Mouse (Mus musculus) heart, embryonic 16.5 days (tissue): ENCODE results near the gene Golt1b. TPM values are rescaled to one million over a fixed set of nuclear protein-coding genes. Genes with fewer than 3 reads are reported as not detected.

Source experiments
- ATAC-seq: fragments of 200-750 bp; cut with Nextera tagmentation; replicated peaks from 2 replicates; pipeline ENCODE4 v1.8.0; 2017; ENCODE audit warnings: moderate number of reproducible peaks; ENCODE audit not compliant: insufficient read depth, low FRiP score; ENCODE audit errors: extremely low read depth
- H3K27ac ChIP-seq: fragments of 300-500 bp; sonication (generic); 2 replicates; pipeline ENCODE4 v1.5.1; 2014; ENCODE audit warnings: mild to moderate bottlenecking, low read length, control low read depth, moderate library complexity
- H3K27me3 ChIP-seq: fragments of 300-500 bp; sonication (generic); 2 replicates; pipeline ENCODE4 v1.6.1; 2014; ENCODE audit warnings: low read length, mixed read lengths; ENCODE audit not compliant: control insufficient read depth, insufficient read depth
- H3K36me3 ChIP-seq: fragments of 300-500 bp; sonication (generic); 2 replicates; pipeline ENCODE4 v1.6.1; 2014; ENCODE audit not compliant: control insufficient read depth, insufficient read depth
- H3K4me1 ChIP-seq: fragments of 300-500 bp; sonication (generic); 2 replicates; pipeline ENCODE4 v1.6.1; 2014; ENCODE audit warnings: low read length, mixed read lengths; ENCODE audit not compliant: control insufficient read depth, insufficient read depth
- H3K4me2 ChIP-seq: fragments of 300-500 bp; sonication (generic); 2 replicates; pipeline ENCODE4 v1.6.1; 2014; ENCODE audit warnings: low read depth, mild to moderate bottlenecking, control low read depth, low read length
- H3K4me3 ChIP-seq: fragments of 300-500 bp; sonication (generic); 2 replicates; pipeline ENCODE4 v1.5.1; 2014; ENCODE audit warnings: mild to moderate bottlenecking, control low read depth, low read length
- H3K9ac ChIP-seq: fragments of 300-500 bp; sonication (generic); 2 replicates; pipeline ENCODE4 v1.6.1; 2014; ENCODE audit warnings: low read length, control low read depth
- H3K9me3 ChIP-seq: fragments of 300-500 bp; sonication (generic); replicated peaks from 2 replicates; pipeline ENCODE4 v1.6.1; 2016; ENCODE audit warnings: low read length; ENCODE audit not compliant: control insufficient read depth
- WGBS: fragments of 180-500 bp; shearing (Covaris S2); extraction: QIAGEN DNeasy Blood & Tissue Kit; methylation state at CpG from one replicate; pipeline ENCODE4 v1.1.7; 2014; 5-methylcytosine and 5-hydroxymethylcytosine counted together
- polyA plus RNA-seq: library from polyadenylated mRNA; unstranded; fragments of >200 nt; fragmentation: Nextera tagmentation; extraction: Ambion mirVana; gene quantifications from 2 replicates; pipeline ENCODE4 v1.2.1, GENCODE M21; 2015

Gene Golt1b
- polyA plus RNA-seq, 1 experiment from 2014 or later: 63.5 TPM

- Histone ChIP-seq H3K9me3 (no peaks in the 10 kb centered on the region), H3K4me1 (no peaks in the 10 kb centered on the region), H3K4me3 (no peak overlapping the region), H3K27ac (no peak overlapping the region), H3K27me3 (no peaks in the 10 kb centered on the region), H3K4me2 (no peak overlapping the region), H3K36me3 (peaks cover 6% of the 10 kb centered on the region; the same call in 1 of the 2 replicates), H3K9ac (no peak overlapping the region)
- ATAC-seq: no peak
- WGBS: 78% methylated on average over 6 of the region's 6 CpGs
Observed at GRCm38 (mm10) chr6:142379961-142380360, 7.1 kb upstream of the Golt1b start.

GRCm38 (mm10) chr6:142381615-142382014 is 5.4 kb upstream of the Golt1b start:
- Histone ChIP-seq H3K4me2 (no peak overlapping the region), H3K9me3 (no peaks in the 10 kb centered on the region), H3K9ac (no peak overlapping the region), H3K27ac (no peak overlapping the region), H3K27me3 (no peaks in the 10 kb centered on the region), H3K4me1 (peaks cover 4% of the 10 kb centered on the region), H3K4me3 (no peak overlapping the region), H3K36me3 (peaks cover 4% of the 10 kb centered on the region; the same call in 1 of the 2 replicates)
- no peak for ATAC-seq
- WGBS: 89% methylated on average over 7 of the region's 7 CpGs

- H3K36me3 ChIP-seq: no peaks in the 10 kb centered on the region
- no peak overlapping the region for H3K4me2 ChIP-seq
- peaks cover 13% of the 10 kb centered on the region for H3K4me1 ChIP-seq
- no peak overlapping the region for H3K9ac ChIP-seq
- H3K9me3 ChIP-seq: no peaks in the 10 kb centered on the region
- 91% methylated on average over 9 of the region's 9 CpGs for WGBS
- ATAC-seq: no peak
- no peaks in the 10 kb centered on the region for H3K27me3 ChIP-seq
- no peak overlapping the region for H3K27ac ChIP-seq
- no peak overlapping the region for H3K4me3 ChIP-seq
Observed at GRCm38 (mm10) chr6:142384521-142384920, 2.5 kb upstream of the Golt1b start.

GRCm38 (mm10) chr6:142386285-142387010 is 573 bp upstream of the Golt1b start:
- peak overlapping the region; percentile 72 for H3K9ac ChIP-seq
- H3K9me3 ChIP-seq: no peaks in the 10 kb centered on the region
- no peaks in the 10 kb centered on the region for H3K27me3 ChIP-seq
- H3K36me3 ChIP-seq: no peaks in the 10 kb centered on the region
- peak; percentile 67 for ATAC-seq
- peak overlapping the region; percentile 78 for H3K4me3 ChIP-seq
- peaks cover 13% of the 10 kb centered on the region for H3K4me1 ChIP-seq
- WGBS: 4% methylated on average over 31 of the region's 31 CpGs
- H3K4me2 ChIP-seq: peak overlapping the region; percentile 91
- no peak overlapping the region for H3K27ac ChIP-seq

GRCm38 (mm10) chr6:142387755-142388271 is 792 bp downstream of the Golt1b start:
- no peaks in the 10 kb centered on the region for H3K27me3 ChIP-seq
- no peak for ATAC-seq
- peak overlapping the region; percentile 77 for H3K4me2 ChIP-seq
- 7% methylated on average over 8 of the region's 8 CpGs for WGBS
- H3K27ac ChIP-seq: no peak overlapping the region
- H3K9ac ChIP-seq: peak overlapping the region; percentile 83
- H3K9me3 ChIP-seq: no peaks in the 10 kb centered on the region
- H3K4me3 ChIP-seq: peak overlapping the region; percentile 78
- H3K4me1 ChIP-seq: peaks cover 13% of the 10 kb centered on the region
- no peaks in the 10 kb centered on the region for H3K36me3 ChIP-seq

- 69% methylated on average over 2 of the region's 2 CpGs for WGBS
- no peak overlapping the region for H3K9ac ChIP-seq
- H3K27me3 ChIP-seq: no peaks in the 10 kb centered on the region
- no peak overlapping the region for H3K4me3 ChIP-seq
- H3K36me3 ChIP-seq: 0 out of 2 replicates have a peak, but pooled peaks cover 2% of the 10 kb centered on the region
- H3K27ac ChIP-seq: no peak overlapping the region
- H3K9me3 ChIP-seq: no peaks in the 10 kb centered on the region
- H3K4me1 ChIP-seq: peaks cover 13% of the 10 kb centered on the region
- ATAC-seq: no peak
- H3K4me2 ChIP-seq: no peak overlapping the region
Observed at GRCm38 (mm10) chr6:142389101-142389500, 2.1 kb downstream of the Golt1b start.

- WGBS: 60% methylated on average over 5 of the region's 5 CpGs
- Histone ChIP-seq H3K4me3 (no peak overlapping the region), H3K9ac (no peak overlapping the region), H3K9me3 (no peaks in the 10 kb centered on the region), H3K27ac (no peak overlapping the region), H3K36me3 (peaks cover 21% of the 10 kb centered on the region), H3K4me2 (no peak overlapping the region), H3K4me1 (peaks cover 9% of the 10 kb centered on the region), H3K27me3 (no peaks in the 10 kb centered on the region)
- ATAC-seq: no peak
Observed at GRCm38 (mm10) chr6:142392312-142392711, 5.3 kb downstream of the Golt1b start.

- no peak for ATAC-seq
- Histone ChIP-seq H3K9ac (no peak overlapping the region), H3K4me2 (no peak overlapping the region), H3K9me3 (no peaks in the 10 kb centered on the region), H3K4me1 (no peaks in the 10 kb centered on the region), H3K4me3 (no peak overlapping the region), H3K36me3 (peaks cover 21% of the 10 kb centered on the region), H3K27me3 (no peaks in the 10 kb centered on the region), H3K27ac (no peak overlapping the region)
- WGBS: 78% methylated on average over 5 of the region's 5 CpGs
Observed at GRCm38 (mm10) chr6:142394669-142395068, 7.6 kb downstream of the Golt1b start.

- no peaks in the 10 kb centered on the region for H3K4me1 ChIP-seq
- WGBS: 88% methylated on average over 6 of the region's 6 CpGs
- no peak overlapping the region for H3K9ac ChIP-seq
- no peak for ATAC-seq
- H3K4me3 ChIP-seq: no peak overlapping the region
- H3K27me3 ChIP-seq: no peaks in the 10 kb centered on the region
- H3K36me3 ChIP-seq: peaks cover 27% of the 10 kb centered on the region
- H3K9me3 ChIP-seq: no peaks in the 10 kb centered on the region
- H3K4me2 ChIP-seq: no peak overlapping the region
- H3K27ac ChIP-seq: no peak overlapping the region
Observed at GRCm38 (mm10) chr6:142395756-142396155, 8.7 kb downstream of the Golt1b start.
